Mouse (Mus musculus) left cerebral cortex, postnatal 10 days (tissue): ENCODE results near the gene Chrm1. TPM values are rescaled to one million over a fixed set of nuclear protein-coding genes. Genes with fewer than 3 reads are reported as not detected.

ENCODE experiments used
- DNase-seq, 2 experiments: peaks; one replicate each; pipeline ENCODE4 v3.0.0; 2021 to 2022; ENCODE audit warnings: low spot score in 2 of 2, mixed read lengths in 1 of 2; ENCODE audit errors: extremely low spot score in 1 of 2
- intact Hi-C: fragments of 180-260 bp; cut with DNase I; formaldehyde crosslinking; loops from one replicate; pipeline ENCODE4 v1.15.1; 2025
- total RNA-seq, 2 experiments: library from RNA; stranded (reverse); gene quantifications; 2 replicates each; pipeline ENCODE4 v1.2.3; 2021

Gene Chrm1
- total RNA-seq, 2 experiments from 2014 or later = 119 to 128 TPM

GRCm38 (mm10) chr19:8681633-8682362, 18.2 kb downstream of the Chrm1 start:
- intact Hi-C loops = no loop called here
- DNase-seq = no peak

GRCm38 (mm10) chr19:8682996-8683395, 19.4 kb downstream of the Chrm1 start:
- peak; percentile 75 to 87 for DNase-seq
- intact Hi-C loops = loop anchor here (1.0 kb wide), 1 partner anchor 105 kb away; no protein-coding TSS in a partner anchor

- intact Hi-C loops = loop anchor here (1.0 kb wide), 1 partner anchor 105 kb away; no protein-coding TSS in a partner anchor
- DNase-seq = no peak
These were observed 20.0 kb downstream of the Chrm1 start for GRCm38 (mm10) chr19:8683627-8684026.

GRCm38 (mm10) chr19:8691871-8692539, 28.4 kb downstream of the Chrm1 start:
- intact Hi-C loops = no loop called here
- no peak for DNase-seq

- intact Hi-C loops = no loop called here
- no peak for DNase-seq
These were observed 29.2 kb downstream of the Chrm1 start for GRCm38 (mm10) chr19:8692740-8693139.

GRCm38 (mm10) chr19:8695330-8695729, 31.7 kb downstream of the Chrm1 start:
- DNase-seq = peak in 1 of 2 experiments; percentile 64
- intact Hi-C loops = no loop called here

- intact Hi-C loops = no loop called here
- DNase-seq = no peak
These were observed 36.1 kb downstream of the Chrm1 start for GRCm38 (mm10) chr19:8699652-8700051.

GRCm38 (mm10) chr19:8702458-8702857, 38.9 kb downstream of the Chrm1 start:
- DNase-seq = peak in 1 of 2 experiments; percentile 48
- intact Hi-C loops = no loop called here

- no peak for DNase-seq
- intact Hi-C loops = no loop called here
These were observed 40.0 kb downstream of the Chrm1 start for GRCm38 (mm10) chr19:8703571-8703970.

GRCm38 (mm10) chr19:8705026-8705708, 41.6 kb downstream of the Chrm1 start:
- DNase-seq = no peak
- intact Hi-C loops = no loop called here

- intact Hi-C loops = no loop called here
- no peak for DNase-seq
These were observed 42.6 kb downstream of the Chrm1 start for GRCm38 (mm10) chr19:8706132-8706667.

- intact Hi-C loops = no loop called here
- DNase-seq = no peak
These were observed 43.3 kb downstream of the Chrm1 start for GRCm38 (mm10) chr19:8706930-8707329.

GRCm38 (mm10) chr19:8708954-8709353, 45.4 kb downstream of the Chrm1 start:
- intact Hi-C loops = no loop called here
- no peak for DNase-seq

- DNase-seq = no peak
- intact Hi-C loops = no loop called here
These were observed 46.5 kb downstream of the Chrm1 start for GRCm38 (mm10) chr19:8710057-8710456.

GRCm38 (mm10) chr19:8711506-8711905, 47.9 kb downstream of the Chrm1 start:
- DNase-seq = no peak

GRCm38 (mm10) chr19:8711949-8712869, 48.6 kb downstream of the Chrm1 start:
- intact Hi-C loops = no loop called here

More at GRCm38 (mm10) chr19:8711506-8711905, 47.9 kb downstream of the Chrm1 start:
- intact Hi-C loops = no loop called here

GRCm38 (mm10) chr19:8712870-8713305, 49.3 kb downstream of the Chrm1 start:
- DNase-seq = peak; percentile 54 to 87
- intact Hi-C loops = no loop called here

More at GRCm38 (mm10) chr19:8711949-8712869, 48.6 kb downstream of the Chrm1 start:
- DNase-seq = no peak

- DNase-seq = peak; percentile 91 to 95
- intact Hi-C loops = no loop called here
These were observed 49.9 kb downstream of the Chrm1 start for GRCm38 (mm10) chr19:8713306-8713996.
